Mouse (Mus musculus) ovary, postnatal 10 days (tissue): Measurements from ENCODE around the gene Spata2.

Experiments used
- DNase-seq: peaks from one replicate; pipeline ENCODE4 v3.0.0; 2022; ENCODE audit warnings: low spot score

Spata2 gene

DNA sequence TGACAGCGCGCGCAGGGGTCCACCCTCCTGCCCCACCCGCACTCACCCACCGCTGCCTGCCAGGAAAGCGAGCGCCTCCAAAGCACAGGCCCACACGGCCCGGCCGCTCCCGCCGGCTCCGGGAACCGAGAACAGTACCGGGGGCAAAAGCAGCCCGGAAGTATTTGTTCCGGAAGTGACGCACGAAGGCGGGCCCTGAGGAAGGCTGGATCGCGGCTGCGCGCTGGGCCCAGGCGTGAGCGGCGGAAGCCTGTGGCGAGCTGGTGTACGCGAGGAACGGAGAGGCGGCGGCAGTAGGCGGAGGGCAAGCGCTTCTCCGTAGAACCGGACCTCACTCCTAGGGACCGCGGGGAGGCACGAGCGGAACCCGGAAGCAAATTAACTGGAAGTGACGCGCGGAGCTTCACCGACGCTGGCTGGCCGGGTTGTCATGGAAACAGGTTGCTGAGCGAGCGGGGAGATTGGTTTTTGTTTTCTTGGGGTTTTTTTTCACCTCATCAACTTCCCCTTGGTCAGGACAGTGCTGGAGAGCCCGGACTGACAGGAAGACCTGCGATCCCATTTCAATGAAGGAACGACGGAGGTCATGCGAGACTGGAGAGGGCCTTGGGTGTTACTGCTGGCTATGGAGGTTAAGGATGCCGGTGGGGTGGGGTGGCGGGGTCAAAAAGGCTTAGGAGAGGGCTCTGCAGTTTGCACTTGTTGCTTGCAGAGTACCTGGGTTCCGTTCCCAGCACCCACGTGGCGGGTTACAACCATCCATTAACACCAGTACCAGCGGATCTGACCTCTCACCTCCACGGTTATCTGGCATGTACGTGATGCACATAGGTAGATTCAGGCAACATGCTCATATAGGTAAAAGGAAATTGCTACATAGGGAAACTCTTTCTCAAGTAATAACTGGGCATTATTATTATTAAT is at the start of gene Spata2:
TSS of gene Spata2 (minus strand) at position 175 of the 924 bp plus-strand sequence.
- peak; percentile 91 for DNase-seq

- no peak for DNase-seq
These were observed 49.7 kb upstream of the Spata2 start for GRCm38 (mm10) chr2:167542361-167542760.

DNA sequence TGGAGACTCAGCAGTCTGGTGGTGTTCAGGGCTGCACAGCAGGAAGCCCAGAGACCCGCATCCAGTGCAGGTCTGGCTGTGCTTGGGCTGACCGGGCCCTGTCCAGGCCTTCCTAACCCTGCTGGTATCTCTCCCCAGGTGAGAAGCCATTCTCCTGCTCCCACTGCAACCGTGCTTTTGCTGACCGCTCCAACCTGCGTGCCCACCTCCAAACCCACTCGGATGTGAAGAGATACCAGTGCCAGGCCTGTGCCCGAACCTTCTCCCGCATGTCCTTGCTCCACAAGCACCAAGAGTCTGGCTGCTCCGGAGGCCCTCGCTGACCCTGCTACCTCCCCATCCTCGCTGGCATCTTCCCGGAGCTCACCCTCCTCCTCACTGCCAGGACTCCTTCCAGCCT is 49.1 kb upstream of the Spata2 start:
- no peak for DNase-seq

DNA sequence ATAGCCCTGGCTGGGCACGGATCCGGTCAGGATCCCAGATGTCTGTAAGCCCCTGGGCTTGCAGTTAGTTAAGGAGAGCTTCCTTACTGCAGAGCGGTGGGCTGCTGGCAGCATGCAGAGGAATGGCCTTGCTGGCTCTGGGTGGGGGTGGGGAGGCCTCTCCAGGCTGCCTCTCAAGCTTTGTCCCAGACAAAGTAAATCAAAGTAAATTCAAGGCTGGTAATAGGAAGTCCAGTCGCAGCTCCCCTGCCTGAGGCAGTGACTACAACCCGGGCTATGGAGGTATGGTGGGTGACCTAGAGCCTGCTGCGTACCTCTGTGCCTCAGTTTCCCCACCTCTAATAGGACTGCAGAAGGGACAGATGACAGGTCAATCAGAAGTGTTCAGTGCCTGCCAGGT is 48.6 kb upstream of the Spata2 start:
- DNase-seq = no peak

DNA sequence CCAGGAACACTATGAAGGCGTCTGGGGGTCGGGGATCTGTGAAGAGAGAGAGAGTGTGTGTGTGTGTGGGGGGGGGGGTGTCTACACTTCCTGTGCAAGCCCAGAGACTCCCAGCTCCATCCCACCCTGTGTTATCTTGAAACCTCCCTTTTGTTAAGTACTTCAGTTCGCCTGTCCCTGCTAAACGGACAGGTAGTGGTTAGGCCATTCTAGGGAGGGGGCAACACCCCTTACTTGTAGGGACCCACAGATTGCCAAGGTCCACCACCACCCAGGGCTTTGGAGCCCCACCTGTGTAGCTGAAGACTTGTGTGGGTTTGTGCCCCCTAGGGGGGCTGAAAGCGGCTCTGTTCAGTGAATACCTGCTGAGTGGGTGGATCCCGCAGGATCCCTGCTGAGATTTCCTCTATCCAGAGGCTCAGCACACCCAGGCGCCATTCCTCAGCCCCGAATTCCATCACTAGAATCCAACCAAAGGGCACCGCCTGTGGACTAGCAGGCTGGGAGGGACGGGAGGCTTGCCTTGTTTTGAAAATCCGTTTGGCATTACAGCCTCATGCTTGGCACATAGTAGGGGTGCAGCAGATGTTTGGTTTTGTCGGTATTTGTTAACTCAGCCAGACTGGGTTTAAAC is 47.9 kb upstream of the Spata2 start:
- DNase-seq = no peak

GRCm38 (mm10) chr2:167539536-167540476 is 47.1 kb upstream of the Spata2 start:
- DNase-seq = no peak

DNA sequence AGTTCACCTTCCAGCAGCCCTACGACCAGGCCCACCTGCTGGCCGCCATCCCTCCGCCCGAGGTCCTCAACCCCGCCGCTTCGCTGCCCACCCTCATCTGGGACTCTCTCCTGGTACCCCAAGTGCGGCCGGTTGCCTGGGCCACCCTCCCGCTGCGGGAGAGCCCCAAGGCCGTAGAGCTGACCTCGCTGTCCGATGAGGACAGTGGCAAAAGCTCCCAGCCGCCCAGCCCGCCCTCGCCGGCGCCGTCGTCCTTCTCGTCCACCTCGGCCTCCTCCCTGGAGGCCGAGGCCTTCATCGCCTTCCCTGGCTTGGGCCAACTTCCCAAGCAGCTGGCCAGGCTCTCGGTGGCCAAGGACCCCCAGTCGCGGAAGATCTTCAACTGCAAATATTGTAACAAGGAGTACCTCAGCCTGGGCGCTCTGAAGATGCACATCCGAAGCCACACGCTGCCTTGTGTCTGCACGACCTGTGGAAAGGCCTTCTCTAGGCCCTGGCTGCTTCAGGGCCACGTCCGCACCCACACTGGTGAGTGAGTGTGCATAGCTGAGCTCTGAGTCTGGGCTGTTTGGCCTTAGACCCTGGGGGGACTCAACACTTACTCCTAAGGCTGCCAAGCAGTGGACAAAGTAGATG is 46.1 kb upstream of the Spata2 start:
- no peak for DNase-seq

DNA sequence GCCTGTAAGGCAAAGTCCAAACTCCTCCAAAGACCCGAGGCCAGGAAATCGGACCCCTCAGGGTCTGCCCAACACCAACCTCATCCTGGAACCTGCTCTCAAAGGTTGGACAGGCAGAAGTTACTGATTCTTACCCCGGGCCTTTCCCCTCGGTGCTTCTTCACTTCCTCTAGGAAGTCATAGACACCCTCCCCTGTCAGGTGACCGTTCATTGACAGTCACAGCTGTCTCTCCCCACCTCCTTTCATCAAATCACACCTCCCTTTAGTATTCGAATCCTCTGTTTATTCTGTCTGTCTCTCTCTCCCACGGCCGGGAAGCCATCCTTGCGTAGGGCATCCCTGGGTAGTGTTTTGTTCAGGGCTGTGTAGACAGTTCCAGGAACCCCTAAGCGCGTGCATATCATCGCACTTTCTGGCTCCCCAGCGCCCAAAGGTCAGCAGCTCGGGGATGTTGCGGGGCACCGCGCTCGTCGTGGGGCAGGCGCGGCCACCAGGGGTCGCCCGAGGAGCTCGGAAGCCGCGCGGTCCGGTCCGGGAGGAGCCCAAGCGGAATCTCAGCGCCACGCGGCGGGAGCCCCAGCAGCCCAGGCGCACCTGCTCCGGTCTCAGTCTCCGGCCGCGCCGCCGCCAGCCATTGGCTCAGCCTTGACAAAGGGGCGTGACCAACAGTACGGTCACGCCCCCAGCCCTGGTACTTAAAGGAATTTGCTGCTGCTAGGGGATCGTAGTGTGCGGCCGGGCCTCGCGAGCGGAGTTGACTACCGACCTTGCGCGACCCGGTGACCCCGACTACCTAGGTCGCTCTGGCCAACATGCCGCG is 45.0 kb upstream of the Spata2 start, which contains the start of gene Snai1:
TSS of gene Snai1 (plus strand) at position 720 of the 822 bp plus-strand sequence.
- peak; percentile 81 for DNase-seq

DNA sequence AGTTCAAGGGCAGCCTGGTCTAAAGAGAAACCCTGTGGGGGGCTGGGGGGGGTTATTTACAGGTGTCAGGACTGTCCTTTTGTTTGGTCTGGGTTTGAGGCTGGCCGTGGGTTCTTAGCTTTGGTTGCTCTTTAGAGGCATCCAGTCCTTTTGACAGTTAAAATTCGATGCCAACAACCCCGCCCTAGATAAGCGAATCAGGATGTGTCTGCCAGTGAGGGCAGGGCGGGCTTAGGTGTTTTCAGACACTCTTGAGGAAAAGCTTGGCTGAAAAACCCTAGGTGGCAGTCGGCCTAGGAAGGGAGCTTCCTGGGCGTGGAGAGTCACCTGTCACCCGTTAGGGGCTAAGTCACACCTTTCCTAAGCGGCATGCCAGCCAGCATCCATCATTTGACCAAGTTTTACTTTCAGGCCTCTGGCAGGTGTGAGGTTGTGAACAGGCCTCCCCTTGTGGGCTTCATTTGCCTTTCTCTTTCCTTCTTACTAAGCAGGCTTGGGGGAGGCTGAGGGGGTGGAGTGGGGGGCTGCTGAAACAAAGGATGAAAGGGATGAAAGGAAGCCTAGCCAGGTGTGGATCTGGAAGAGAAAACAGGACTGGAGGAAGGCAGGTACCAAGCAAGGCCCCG is 43.7 kb upstream of the Spata2 start:
- DNase-seq = no peak

DNA sequence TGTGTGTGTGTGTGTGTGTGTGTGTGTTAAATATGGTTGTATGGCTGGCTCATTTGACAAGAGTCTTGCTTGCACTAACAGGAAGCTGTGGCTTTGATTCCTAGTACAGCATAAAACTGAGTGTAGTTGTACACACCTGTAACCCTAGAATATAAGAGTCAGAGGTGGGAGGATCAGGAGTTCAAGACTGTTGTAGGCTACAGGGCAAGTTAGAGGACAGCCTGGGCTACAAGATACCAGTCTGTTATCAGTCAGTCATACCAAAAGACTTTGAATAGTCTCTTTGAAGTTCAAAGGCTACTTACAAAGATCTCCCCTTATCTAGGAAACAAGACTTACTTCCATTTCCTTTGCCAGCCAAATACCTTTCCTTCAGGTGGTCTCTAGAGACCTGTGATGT is 41.2 kb upstream of the Spata2 start:
- no peak for DNase-seq

DNA sequence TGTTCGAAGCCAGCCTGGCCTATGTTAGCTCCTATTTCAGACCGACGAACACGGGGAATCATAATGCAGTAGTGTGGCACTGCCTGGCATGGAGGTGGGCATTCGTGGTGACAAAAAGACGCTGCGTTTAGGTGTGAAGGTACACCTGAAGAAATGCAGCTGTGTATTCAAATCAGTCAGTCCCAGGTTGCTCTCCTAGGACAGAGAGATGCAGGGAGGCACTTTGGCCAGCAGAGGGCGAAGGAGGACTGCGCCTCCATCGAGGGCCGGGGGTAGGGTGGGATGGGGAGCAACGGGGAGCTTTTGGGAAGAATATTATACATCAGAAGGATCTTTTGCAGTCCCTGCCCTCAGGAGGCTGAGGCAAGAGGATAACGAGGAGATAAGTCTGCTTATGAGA is 39.4 kb upstream of the Spata2 start:
- peak; percentile 24 for DNase-seq

- DNase-seq = no peak
These were observed 37.8 kb upstream of the Spata2 start for GRCm38 (mm10) chr2:167530536-167530935.

GRCm38 (mm10) chr2:167529935-167530513 is 37.3 kb upstream of the Spata2 start:
- DNase-seq = no peak

DNA sequence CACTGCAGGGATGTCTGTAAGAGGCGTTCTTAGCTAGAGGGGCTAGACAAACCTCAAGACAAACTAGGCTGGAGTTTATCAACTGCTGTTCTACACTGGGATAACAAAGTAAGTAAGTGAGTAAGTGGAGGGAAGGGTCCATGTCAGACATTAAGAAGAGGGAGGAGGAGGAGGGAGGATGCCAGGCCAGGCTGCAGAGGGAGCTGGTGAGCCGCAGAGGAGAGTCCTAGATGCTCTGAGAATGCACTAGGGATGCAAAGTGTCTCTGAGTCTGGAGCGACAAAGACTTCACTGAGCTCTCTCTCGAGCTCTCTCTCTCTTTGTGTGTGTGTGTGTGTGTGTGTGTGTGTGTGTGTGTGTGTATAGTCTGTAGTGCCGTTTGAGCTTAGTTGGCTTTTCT is 35.6 kb upstream of the Spata2 start:
- DNase-seq = no peak

GRCm38 (mm10) chr2:167519606-167520252 is 27.0 kb upstream of the Spata2 start:
- no peak for DNase-seq

- no peak for DNase-seq
These were observed 23.0 kb upstream of the Spata2 start for GRCm38 (mm10) chr2:167515688-167516087.

DNA sequence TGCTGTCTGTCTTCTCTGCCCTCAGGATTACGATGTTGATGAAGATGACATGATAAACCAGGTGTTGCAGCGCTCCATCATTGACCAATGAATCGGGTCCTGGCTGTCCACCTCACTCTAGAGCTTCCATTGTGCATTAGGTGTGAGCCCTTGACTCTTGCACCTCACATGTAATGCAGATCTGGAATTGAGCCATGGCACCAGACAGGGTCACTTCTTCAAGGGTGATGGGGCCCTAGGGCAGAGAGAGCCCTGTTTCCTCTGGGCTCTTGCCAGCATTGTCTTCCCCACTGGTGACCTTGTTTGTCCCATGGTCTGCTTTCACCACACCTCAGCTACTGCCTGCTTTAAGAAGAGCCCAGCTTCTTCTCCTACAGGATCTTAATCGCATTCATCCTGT is 22.0 kb upstream of the Spata2 start:
- no peak for DNase-seq

DNA sequence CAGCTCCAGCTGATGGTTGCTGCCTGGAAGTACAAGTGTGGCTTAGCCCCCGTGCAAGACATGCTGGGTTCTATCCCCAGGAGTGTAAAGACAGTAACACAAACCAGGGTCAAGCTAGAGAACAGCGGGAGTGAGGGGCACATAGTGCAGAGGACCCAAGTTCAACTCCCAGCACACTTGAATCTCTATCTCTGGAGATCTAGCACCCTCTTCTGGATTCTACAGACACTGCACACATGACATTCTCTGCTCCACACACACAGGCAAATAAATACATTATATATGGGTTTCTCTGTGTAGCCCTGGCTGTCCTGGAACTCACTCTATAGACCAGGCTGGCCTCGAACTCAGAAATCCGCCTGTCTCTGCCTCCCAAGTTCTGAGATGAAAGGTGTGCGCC is 20.3 kb upstream of the Spata2 start:
- no peak for DNase-seq

DNA sequence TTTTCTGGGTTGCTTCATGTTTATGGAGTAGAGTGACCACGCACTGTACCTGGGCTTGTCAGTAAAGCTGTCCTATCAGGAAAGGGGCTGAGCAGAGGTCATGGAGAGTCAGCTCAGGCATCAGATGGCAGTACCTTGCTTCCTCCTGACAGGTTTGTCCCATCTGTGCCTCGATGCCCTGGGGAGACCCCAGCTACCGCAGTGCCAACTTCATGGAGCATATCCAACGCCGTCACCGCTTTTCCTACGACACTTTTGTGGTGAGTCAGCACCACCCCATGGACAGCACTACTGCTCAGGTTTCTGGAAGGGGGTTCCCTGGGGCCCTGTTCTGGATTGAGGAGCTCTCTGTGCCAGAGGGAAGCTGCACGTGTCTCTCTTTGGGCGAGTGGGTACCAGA is 19.7 kb upstream of the Spata2 start:
- no peak for DNase-seq
